Mouse (Mus musculus): ENCODE measurements at regions not wholly inside any gene's neighbourhood (a gene's known extent, or its start where the extent isn't known, plus 50 kb on each side); places are given as distances from the start of the nearest gene placed in this dataset.
"Not testable (repeated sequence)": the region's sequence is repeated elsewhere in the genome, so short reads cannot be mapped to it uniquely, and the experiment has no call there.

DNA sequence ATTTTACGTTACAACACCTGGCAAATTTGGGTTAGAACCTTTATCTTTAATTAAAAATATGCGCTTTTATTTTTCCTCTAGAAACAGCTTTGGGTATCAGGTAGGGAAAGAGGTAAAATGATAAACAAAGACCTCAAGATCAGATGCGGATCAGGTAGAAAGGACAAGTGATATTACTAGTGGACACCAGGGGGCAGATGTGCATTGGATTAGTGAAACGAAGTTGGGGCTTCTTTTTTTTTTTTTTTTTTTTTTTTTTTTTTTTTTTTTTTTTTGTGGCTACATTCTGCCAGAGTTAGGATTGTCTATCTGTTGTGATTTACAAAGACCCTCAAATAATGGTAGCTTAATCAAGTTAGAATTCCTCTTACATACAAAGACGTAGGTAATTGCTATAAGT is 153.8 kb downstream of the Cd109 start:
- intact Hi-C loops (cut with DNase I): no loop called here
- no peak for DNase-seq

DNA sequence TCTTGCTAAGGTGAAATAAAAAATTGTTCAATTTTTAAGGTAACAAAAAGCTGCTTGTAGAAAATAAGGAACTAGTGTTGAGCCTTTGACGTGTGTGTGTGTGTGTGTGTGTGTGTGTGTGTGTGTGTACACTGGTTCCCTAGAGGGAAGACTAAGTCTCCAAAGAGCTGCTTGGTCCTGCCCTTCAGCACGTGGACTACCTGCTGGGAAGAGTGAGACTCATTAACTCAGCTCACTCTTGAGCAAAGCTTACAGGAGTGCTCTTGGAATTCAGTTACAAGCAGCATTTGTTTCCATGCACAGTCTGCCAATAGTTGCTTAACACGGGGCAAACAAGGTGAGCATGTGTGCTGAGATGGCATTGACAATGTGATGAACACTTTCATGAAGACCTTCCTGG is 158.6 kb downstream of the Cd109 start:
- intact Hi-C loops (cut with DNase I): no loop called here
- DNase-seq: no peak

DNA sequence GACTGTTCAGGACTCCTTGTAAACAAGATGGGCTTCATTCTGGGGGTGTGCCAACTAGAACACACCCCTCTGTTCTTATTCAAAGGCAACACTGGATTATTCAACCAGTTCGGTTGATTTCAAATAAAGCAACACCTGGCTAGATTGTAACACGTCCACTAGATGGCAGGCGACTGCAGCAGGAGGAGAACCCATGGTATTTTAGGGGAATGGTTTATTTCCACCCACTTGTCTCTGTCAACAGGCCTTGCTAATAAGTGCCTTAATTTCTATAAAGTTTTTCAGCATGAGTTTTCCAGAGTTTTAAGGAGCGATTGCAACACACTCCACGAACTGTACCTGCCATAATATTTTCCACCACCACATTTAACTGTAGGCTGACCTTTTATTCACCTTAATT is 160.1 kb downstream of the Cd109 start:
- intact Hi-C loops (cut with DNase I): no loop called here
- DNase-seq: peak; percentile 10 to 14

DNA sequence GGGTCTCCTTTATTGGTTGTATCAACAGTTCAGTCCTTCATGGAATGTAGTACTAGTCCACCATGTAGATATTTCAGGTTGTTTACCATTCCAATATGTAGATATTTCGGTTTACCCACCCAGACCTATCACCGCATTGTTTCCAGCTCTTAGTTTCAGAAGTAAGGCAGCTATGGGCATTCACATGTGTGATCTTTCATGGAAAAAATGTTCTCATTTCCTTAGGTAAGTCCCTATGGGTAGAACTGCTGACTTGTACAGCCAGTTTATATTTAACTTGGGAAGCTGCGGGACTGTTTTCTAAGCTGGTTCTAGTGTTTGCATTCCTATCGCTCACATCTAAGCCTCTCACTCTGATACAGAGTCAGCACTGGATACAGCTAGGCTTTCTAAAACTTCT is 165.2 kb downstream of the Cd109 start:
- no peak for DNase-seq
- intact Hi-C loops (cut with DNase I): loop anchor here (10.0 kb wide), 2 partner anchors 264 to 1244 kb away; no protein-coding TSS in a partner anchor

DNA sequence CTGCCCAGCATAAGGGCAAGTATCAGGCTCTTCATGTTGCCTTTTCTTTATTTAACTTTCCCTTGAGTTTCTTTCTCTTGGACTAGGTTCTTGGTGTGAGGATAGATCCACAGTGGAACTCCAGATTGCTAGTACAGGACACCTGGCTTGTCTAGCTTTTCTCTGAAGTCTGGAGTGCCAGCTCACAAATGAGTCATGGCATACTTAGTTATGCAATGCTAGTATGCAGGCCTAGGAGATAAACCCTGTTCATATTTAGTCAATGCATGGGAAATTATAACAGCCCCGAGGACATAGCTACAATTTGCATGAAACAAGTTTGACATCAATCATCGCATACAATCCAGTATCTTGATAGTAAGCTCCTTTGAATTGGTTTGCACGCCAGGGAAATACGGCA is 167.0 kb downstream of the Cd109 start:
- no peak for DNase-seq
- intact Hi-C loops (cut with DNase I): loop anchor here (10.0 kb wide), 2 partner anchors 263 to 1243 kb away; no protein-coding TSS in a partner anchor

DNA sequence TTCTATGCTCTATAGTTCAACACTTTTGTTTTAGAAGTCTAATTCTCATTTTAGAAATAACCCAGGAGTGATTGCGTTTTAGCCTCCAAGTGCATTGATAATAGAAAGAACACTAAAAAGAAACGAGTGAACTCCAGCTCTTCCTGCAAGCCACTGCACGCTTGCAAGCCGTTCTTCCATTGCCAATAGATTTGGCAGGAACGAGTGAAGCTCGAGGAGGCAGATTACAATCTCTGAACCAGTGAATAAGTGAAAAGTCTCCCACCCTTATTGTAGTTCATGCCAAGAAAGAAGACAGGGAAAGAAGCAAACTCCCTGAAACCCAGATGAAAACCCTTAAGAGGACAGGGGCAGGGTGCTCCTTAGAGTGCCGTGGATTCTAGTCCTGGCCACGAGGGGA is 167.5 kb downstream of the Cd109 start:
- DNase-seq: no peak
- intact Hi-C loops (cut with DNase I): loop anchor here (10.0 kb wide), 2 partner anchors 262 to 1242 kb away; no protein-coding TSS in a partner anchor

DNA sequence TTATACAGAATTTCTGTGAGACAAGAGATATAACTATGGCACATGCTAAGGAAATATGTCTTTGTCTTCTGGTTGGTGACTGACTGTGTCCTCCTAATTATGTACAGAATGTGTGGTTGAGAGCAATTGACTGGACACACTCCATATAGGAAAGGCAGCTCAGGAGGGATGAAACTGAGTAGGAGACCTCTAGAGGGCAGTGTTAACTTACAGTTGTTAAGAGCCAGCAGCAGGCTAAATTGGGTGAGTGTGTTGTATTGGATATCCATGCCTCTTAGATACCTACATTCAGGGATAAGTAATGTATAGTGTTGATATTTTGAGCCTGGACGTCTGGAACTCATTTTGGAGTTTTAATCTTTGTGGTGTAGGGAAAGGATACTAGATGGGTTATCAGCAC is 172.5 kb downstream of the Cd109 start:
- intact Hi-C loops (cut with DNase I): loop anchor here (1.0 to 10.0 kb wide), 3 partner anchors 257 to 1237 kb away; no protein-coding TSS in a partner anchor
- peak in 1 of 2 experiments; percentile 4 for DNase-seq

DNA sequence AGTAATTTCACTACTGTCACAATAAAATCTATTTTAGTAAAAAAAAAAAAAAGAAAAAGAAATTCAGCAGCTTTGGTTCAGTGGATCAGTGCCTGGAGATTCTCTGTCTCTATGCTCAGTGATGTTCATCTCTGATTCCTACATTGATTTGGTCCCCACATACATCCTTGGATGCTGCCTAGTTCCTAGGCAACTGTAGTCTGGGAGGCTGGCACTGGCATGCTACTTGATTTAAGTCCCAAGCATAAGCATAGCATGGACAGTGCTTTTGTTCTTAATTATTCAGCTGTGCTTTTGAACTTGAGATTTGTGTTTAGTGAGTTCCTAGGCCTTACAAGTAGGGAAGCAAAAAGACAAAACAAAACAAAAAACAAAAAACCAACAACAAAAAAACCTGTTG is 174.4 kb downstream of the Cd109 start:
- intact Hi-C loops (cut with DNase I): loop anchor here (10.0 kb wide), 2 partner anchors 255 to 1235 kb away; no protein-coding TSS in a partner anchor

DNA sequence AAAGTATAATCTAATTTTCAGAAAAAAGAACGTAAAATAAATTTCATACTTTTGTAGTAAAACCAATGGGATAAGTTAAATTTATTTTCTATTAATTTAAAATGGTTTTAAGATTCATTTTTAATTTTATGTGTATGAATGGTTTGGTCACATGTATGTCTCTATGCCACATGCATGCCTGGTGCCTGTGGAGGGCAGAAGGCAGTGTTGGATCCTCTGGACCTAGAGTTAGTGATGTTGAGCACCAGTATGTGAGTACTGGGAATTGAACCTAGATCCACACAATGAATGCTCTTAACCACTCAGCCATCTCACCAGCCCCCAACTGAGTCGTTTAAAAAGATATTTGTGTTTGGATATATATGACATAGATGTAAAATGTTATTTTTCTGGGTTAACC is 174.8 kb downstream of the Cd109 start:
- no peak for DNase-seq
- intact Hi-C loops (cut with DNase I): no loop called here

More for the DNA sequence above, 174.4 kb downstream of the Cd109 start:
- no peak for DNase-seq

DNA sequence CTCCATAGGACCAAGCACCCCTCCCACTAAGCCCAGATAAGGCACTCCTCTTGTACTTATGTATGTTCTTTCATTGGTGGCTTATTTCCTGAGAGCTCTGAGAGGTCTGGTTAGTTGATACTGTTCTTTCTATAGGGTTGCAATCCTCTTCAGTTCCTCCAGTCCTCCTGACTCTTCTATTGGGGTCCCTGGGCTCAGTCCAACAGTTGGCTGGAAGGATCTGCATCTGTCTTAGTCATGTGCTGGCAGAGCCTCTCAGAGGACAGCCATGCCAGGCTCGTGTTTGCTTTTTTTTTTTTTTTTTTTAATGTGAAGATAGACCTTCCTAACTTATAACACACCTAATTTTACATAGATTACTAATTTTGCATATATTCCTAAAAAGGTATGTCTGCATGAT is 180.5 kb downstream of the Cd109 start:
- no peak for DNase-seq
- intact Hi-C loops (cut with DNase I): no loop called here

DNA sequence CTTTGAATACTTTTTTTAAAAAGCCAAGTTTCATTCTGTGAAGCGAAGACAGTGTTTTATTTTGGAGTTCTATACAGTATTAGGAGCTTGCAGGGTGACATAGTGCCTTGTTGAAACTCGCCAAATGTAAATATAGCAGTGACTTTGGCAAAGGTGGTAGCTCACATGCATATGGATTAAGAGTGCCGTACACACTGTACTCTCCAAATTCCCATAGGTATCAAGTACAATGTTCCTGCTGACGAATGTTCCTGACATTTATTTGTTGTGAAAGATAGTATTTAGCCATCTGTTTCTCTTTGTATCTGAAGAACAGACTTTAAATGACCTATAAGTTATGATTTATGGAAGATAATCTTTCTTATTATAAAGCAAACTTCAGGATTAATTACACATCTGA is 201.9 kb downstream of the Cd109 start:
- DNase-seq: no peak
- intact Hi-C loops (cut with DNase I): no loop called here

DNA sequence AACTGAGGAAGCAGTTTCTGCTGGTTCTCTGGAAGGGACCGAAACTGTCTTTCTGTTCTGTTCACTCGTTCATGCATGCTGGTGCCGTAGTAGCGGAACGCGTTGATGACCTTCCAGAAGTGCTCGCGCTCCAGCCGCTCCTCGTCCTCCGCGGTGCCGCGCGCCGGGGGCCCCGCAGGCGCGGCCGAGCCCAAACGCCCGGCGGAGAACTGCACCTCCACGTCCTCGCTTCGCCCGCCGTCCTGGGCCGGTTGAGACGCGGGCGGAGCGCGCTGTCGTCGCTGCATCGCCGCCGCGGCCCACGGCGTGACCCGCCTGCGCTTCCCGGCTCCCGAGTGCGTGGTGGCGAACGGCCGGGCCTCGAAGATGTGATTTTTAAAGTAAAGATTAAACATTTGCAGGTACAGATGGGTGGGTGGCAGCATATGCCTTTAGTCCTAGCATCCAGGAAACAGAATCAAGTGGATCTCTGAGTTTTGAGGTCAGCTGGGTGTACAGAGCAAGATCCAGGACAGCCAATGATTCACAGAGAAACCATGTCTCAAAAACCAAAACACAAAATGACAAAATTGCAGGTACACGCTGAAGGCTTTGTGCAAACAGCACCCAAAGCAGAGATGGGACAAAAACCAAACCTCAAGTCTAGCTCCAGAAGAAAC is 206.3 kb downstream of the Cd109 start:
- intact Hi-C loops (cut with DNase I): not testable (repeated sequence)
- DNase-seq: peak in 1 of 2 experiments; percentile 14

DNA sequence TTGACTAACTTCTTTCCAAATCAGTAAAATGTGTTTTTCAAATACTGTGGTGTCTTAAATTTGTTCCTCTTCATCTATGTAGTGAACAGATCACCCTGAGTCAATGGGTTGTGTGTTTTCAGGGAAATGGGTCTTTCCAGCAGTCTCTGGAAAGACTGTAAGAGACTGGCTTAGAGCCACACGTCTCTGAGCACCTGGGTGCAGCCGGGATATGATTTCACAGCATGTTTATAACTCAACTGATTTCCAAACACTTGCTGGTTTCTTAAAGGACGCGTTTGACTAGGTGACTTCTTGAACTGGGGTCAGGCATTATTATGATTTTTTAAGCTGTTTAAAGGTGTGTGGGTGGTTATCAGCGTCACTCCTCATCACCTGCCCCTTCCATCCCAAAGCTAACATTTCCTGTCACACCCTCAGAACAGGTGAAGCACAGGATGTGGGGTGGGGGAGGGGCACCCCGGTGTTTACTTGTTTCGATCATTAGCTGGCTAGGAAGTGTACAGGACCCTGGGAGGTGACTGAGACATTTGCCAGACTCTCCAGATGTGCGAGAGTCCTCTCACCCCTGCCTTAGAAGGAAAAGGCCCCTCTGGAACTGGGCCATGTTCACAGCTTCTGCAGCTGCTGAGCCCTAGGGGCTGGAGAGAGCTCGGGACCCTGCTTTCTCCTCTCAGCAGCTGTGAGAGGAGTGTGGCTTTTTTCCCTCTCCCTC is 229.8 kb downstream of the Cd109 start:
- peak in 1 of 2 experiments; percentile 7 for DNase-seq
- intact Hi-C loops (cut with DNase I): no loop called here

DNA sequence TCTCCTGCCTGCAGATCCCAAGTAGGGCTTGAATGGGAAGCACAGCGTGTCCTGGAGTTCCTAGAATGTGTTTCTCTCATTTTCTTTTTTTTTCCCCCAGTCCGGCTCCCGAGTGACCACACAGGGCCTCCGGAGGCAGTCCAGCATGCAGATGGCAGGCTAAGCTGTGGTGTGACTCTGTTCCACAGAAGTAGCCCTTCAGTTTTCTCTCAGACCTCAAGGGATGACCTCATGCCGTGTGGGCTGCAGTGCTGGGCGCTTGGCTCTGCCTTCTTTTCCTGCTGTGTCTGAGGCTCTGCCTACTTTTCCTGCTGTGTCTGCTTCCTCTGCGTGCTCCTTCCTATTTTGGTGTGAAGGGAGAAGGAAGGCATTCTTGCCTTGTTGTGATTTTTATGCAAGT is 230.8 kb downstream of the Cd109 start:
- peak in 1 of 2 experiments; percentile 4 for DNase-seq
- intact Hi-C loops (cut with DNase I): no loop called here

DNA sequence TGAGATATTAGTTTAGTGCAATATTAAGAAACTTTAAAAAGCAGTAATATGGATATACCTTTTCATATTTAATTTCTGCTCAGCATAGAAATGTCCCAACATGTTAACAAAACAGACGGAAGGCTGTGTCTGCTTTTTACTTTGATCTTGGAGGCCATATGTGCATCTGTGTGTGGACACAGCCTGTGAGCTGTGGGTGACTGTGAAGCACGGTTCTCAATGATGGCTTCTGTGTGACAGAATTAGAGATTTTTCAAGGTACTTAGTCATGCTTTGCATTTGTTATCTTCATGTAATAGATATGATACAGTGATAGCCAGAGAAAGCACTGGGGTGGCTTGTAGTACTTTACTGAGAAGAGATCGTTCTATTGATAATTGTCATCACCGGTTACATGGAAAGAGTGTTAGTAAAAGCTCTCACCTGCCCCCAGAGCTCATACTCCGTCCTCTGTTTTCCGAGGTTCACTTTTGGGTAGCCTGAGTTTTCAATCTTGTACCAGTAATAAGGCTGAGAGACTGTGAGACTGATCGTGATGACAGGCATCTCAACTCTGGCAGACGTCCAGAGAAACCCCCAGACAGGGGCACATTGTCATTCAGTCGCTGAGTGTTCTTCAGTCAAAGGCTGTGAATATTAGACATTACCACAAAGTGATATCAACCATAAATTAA is 232.7 kb downstream of the Cd109 start:
- intact Hi-C loops (cut with DNase I): no loop called here
- no peak for DNase-seq

DNA sequence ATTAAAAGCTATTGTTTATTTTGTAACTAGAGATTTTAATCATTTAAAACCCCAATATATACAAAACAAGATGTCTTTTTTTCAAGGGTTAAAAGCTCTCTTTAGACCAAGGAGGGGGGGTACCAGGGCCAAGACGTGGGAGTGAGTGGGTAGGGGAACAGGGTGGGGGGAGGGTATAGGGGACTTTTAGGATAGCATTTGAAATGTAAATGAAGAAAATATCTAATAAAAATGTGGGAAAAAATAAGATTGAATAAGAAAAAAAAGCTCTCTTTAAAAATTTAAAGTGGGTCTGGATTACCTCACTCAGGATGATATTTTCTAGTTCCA is 233.2 kb downstream of the Cd109 start:
- DNase-seq; intact Hi-C loops (cut with DNase I): not testable (repeated sequence)

DNA sequence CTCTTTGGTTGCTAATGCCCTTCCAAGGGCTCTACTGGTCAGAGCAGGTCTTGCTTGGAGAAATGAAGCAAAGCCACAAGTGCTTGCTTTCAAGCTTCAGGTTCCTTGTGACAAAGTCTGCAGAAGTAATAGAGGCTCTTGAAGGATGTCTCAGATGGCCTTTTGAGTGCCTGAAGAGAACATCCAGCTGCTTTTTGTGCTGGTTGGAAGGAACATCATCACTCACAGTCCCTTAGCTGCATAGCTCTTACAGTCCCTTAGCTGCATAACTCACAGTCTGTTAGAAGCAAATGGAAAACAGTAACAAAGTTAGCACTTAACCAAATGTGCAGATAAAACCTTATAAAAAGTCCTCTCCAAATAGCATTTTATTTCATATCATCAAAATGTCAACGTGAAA is 241.6 kb downstream of the Cd109 start:
- intact Hi-C loops (cut with DNase I): no loop called here
- no peak for DNase-seq

DNA sequence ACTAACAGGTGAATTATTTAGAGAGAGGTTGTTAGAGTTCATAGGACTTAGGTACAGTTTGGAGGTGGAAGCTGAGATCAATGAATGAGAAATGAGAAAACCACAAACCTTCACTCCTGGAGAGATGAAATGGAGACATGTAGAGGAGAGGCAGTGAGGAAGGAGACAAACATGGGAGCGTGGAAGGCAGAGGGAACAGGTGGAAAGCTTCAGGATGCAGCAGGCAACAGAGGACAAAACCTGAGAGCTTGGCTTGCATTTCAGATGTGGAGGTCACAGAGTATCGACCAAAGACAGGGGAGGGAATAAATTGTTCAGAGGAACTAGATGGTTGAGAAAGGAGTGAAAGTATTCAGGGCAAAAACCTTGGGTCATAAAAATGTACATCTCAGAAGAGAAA is 244.6 kb downstream of the Cd109 start:
- DNase-seq: no peak
- intact Hi-C loops (cut with DNase I): no loop called here

DNA sequence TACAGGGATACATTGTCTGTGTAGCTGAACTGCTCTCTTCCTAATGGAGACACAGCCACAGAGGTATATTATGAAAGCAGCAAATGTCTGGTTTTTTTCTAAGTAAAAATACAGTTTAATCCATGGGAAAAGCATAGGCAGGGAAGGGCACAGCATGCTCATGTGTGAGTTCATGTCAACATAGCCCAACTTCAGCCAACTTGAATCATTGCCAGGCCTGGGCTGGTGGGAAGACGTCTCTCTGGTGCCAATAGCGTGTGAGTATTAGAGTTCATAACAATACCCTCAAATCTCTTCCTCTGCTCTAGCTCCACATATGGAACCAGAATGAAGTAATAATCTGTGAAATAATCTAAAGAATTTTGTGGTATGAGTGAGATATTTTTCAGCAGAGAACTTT is 257.2 kb downstream of the Cd109 start:
- intact Hi-C loops (cut with DNase I): no loop called here
- no peak for DNase-seq

DNA sequence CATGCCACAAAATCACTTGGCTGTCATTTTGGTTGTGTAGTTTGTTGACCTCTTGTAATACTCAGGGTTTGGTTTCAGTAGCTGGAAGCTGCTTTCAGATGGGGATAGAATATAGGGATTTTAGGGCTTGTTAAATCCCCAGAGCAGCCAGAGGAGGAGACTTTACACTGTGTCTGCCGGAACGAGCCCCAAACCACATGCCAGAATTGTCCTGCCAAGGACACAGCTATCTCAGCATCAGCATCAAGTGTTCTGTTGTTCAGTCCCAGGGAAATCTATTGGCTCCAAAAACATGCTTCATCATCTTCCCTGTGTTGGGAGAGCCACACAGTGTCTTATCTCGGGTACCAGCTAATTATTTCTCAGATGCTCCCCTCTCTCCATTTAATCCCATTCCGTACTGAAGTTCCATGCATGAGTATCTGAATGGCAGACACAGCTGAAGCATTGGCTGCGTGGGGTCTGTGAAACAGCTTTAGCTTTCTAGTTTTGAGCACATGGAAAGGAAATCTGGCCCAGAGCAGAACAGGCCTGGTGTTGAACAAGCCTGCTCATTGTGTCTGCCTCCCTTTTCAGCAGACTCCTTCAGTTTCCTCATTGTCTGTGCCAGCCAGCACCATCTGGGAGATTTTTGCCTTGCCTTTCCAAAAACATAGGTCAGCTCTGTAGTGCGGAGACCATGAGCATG is 264.8 kb downstream of the Cd109 start:
- intact Hi-C loops (cut with DNase I): no loop called here
- DNase-seq: peak in 1 of 2 experiments; percentile 1

Measured in heart, postnatal 36 days (tissue).